Mouse (Mus musculus): Measurements from ENCODE around the gene Desi1.

DNA sequence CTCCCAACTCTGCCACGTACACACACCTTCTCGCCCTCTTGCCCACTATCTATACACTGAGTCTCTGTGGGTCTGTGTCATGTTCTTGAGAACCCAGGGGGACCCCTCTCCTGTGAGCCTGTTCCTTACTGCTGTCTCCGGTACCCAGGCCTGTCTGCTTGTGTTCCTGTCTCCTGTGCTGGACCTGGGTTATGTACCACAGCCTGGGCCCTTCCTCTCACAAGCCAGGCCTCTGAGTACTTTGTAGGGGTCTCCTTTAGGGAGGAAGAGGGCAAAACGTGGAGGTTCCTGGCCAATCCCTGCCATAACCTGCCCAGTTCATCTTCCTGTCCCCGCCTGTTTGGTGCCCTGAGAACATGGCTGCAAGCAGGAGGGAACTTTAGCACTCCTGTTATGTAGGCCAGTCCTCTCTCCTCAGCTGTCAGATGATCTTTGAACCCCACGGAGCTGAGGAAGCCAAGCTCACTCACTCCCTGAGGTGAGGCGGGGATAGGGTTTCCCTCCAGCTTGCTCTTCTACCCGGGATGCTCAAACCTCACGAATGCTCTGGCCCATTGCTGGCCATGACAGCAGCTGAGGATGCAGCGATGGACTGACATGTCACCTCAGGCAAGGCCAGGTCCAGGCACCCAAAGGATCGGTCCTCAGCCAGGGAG, 84.1 kb downstream of the Desi1 start:
- TF ChIP-seq CTCF (IDR thresholded peaks at IDR 0.05; ENCODE audit: control insufficient read depth, insufficient read depth, low read length) = no peak
- TF ChIP-seq POLR2A (IDR thresholded peaks at IDR 0.05; ENCODE audit: borderline replicate concordance, control insufficient read depth, low read depth, low read length) = no peak

Data from bone marrow, adult 2 months (tissue).